In genomic region chr11:75849552-75849951, GRCm38 (mm10) we compare ENCODE assay signal across 15 mouse cellular contexts.
"Had no signal": no experiment of that assay in that cellular context is flagged by ENCODE, and none has a peak within 500 bp of the region (broad histone marks: within the 10 kb centered on the region; RNA-seq: fewer than 3 reads in every experiment).

No protein-coding gene starts in this region.

- H3K36me3 ChIP-seq: liver, embryonic 13.5 days; midbrain, embryonic 10.5 days; midbrain, embryonic 13.5 days had no signal

- H3K9ac ChIP-seq: liver, embryonic 13.5 days; lung, embryonic 14.5 days; midbrain, embryonic 13.5 days had no signal

- H3K27ac ChIP-seq: layer of hippocampus, adult 2 months; left cerebral cortex, adult 2 months; liver, embryonic 13.5 days; midbrain, embryonic 10.5 days; midbrain, embryonic 13.5 days had no signal

- H3K9me3 ChIP-seq: liver, embryonic 13.5 days; megakaryocyte, embryonic 14.5 days; midbrain, embryonic 10.5 days; midbrain, embryonic 13.5 days had no signal

- H3K4me3 ChIP-seq: layer of hippocampus, adult 2 months; left cerebral cortex, adult 2 months; liver, embryonic 13.5 days; megakaryocyte, embryonic 14.5 days; midbrain, embryonic 10.5 days; midbrain, embryonic 13.5 days had no signal

- H3K4me2 ChIP-seq: liver, embryonic 13.5 days; lung, embryonic 14.5 days; midbrain, embryonic 13.5 days had no signal

- H3K27me3 ChIP-seq: liver, embryonic 13.5 days; midbrain, embryonic 13.5 days had no signal

- ATAC-seq: intestine, embryonic 16.5 days; midbrain, embryonic 13.5 days had no signal

- DNase-seq: kidney, adult 18-20 months; kidney, adult 9 months; kidney, postnatal 14 days; layer of hippocampus, adult 9-11 months; layer of hippocampus, postnatal 36 days; liver, embryonic 13.5 days; lung, embryonic 14.5 days; thymus, adult 2 months; thymus, postnatal 25 days had no signal
